Mouse (Mus musculus) liver, postnatal 0 days (tissue): ENCODE measurements at regions not wholly inside any gene's neighbourhood (a gene's known extent, or its start where the extent isn't known, plus 50 kb on each side); places are given as distances from the start of the nearest gene placed in this dataset.

Source experiments
- CTCF ChIP-seq: sonication (generic); IDR thresholded peaks from 2 replicates; pipeline ENCODE4 v1.5.1; 2016; ENCODE audit warnings: antibody characterized with exemption, low read depth
- EP300 ChIP-seq: IDR thresholded peaks from 2 replicates; pipeline ENCODE4 v1.6.1; 2016; ENCODE audit warnings: antibody characterized with exemption, low read depth, mild to moderate bottlenecking

DNA sequence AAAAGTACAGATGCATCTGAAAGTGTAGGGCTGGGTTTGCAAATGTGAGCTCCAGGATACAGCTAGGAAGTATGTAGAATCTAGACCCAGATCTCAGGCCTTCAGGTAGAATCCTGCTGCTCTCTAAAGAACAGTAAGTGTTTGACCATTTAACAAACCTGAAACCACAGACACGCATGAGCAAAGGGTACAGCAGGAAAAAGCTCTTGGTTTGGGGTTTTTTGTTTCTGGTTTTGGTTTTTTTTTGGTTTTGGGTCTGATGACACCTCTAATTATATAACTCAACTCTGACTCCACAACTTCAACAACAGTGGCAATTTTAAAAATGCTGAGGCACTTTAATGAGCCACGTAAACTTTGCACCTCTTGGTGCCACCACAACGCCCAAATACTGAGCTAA, 165.3 kb upstream of the Smim15 start:
- TF ChIP-seq CTCF, result no peak
- no peak for TF ChIP-seq EP300
